Mouse (Mus musculus) megakaryocyte, embryonic 14.5 days (primary cell): ENCODE results near the gene Cda.

ENCODE experiments used
- FLI1 ChIP-seq: IDR thresholded peaks from 2 replicates; pipeline ENCODE4 v1.6.1; 2012; ENCODE audit warnings: low read length, inconsistent platforms, mixed read lengths
- GATA1 ChIP-seq: IDR thresholded peaks from 3 replicates; pipeline ENCODE4 v1.6.1; 2012; ENCODE audit warnings: mixed read lengths, low read length, inconsistent platforms, borderline replicate concordance

DNA sequence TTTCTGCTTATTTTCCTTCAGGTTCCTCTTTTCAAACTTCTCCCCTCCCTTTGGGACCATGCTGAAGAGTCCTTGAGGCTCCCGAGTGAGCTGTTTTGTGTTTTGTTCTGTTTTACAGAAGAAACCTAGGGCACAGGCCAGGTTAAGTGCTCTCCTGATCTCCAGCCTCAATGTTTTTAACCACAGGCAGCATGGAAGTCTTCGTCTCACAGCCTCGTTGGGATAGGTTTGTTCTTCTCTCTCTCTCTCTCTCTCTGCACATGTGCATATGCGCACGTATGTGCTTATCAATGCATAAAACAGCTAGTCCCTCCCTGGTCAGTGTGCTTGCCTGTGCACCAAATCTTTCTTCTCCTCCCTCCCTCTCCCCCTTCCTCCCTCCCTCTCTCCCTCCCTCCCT is 30.9 kb downstream of the Cda start:
- TF ChIP-seq GATA1 (no peak), FLI1 (no peak)
